Mouse (Mus musculus): ENCODE data around the gene Dapk2. TPM values are rescaled to one million over a fixed set of nuclear protein-coding genes. Genes with fewer than 3 reads are reported as not detected.

Dapk2 gene
- total RNA-seq, 2 experiments from 2014 or later = 0.87 to 0.94 TPM

GRCm38 (mm10) chr9:66183023-66183422 lies 25.0 kb downstream of the Dapk2 start:
- no peak for DNase-seq (ENCODE audit: low spot score in 2 of 2)

- DNase-seq (ENCODE audit: low spot score in 2 of 2) = no peak
Measured at GRCm38 (mm10) chr9:66184572-66184971, 26.5 kb downstream of the Dapk2 start.

- DNase-seq (ENCODE audit: low spot score in 2 of 2) = no peak
Measured at GRCm38 (mm10) chr9:66186426-66186825, 28.4 kb downstream of the Dapk2 start.

- no peak for DNase-seq (ENCODE audit: low spot score in 2 of 2)
Measured at GRCm38 (mm10) chr9:66189026-66189425, 31.0 kb downstream of the Dapk2 start.

GRCm38 (mm10) chr9:66194003-66194402 lies 36.0 kb downstream of the Dapk2 start:
- no peak for DNase-seq (ENCODE audit: low spot score in 2 of 2)

GRCm38 (mm10) chr9:66196561-66196960 lies 38.5 kb downstream of the Dapk2 start:
- no peak for DNase-seq (ENCODE audit: low spot score in 2 of 2)

GRCm38 (mm10) chr9:66198533-66198932 lies 40.5 kb downstream of the Dapk2 start:
- DNase-seq (ENCODE audit: low spot score in 2 of 2) = no peak

- DNase-seq (ENCODE audit: low spot score in 2 of 2) = no peak
Measured at GRCm38 (mm10) chr9:66199657-66200410, 41.8 kb downstream of the Dapk2 start.

GRCm38 (mm10) chr9:66200411-66200789 lies 42.4 kb downstream of the Dapk2 start:
- DNase-seq (ENCODE audit: low spot score in 2 of 2) = no peak

GRCm38 (mm10) chr9:66201665-66202064 lies 43.6 kb downstream of the Dapk2 start:
- DNase-seq (ENCODE audit: low spot score in 2 of 2) = no peak

GRCm38 (mm10) chr9:66202463-66202862 lies 44.4 kb downstream of the Dapk2 start:
- DNase-seq (ENCODE audit: low spot score in 2 of 2) = no peak

- peak; percentile 37 to 56 for DNase-seq (ENCODE audit: low spot score in 2 of 2)
Measured at GRCm38 (mm10) chr9:66205702-66206101, 47.7 kb downstream of the Dapk2 start.

- DNase-seq (ENCODE audit: low spot score in 2 of 2) = no peak
Measured at GRCm38 (mm10) chr9:66206825-66207224, 48.8 kb downstream of the Dapk2 start.

- DNase-seq (ENCODE audit: low spot score in 2 of 2) = no peak
Measured at GRCm38 (mm10) chr9:66211420-66211819, 53.4 kb downstream of the Dapk2 start.

GRCm38 (mm10) chr9:66212088-66212487 lies 54.1 kb downstream of the Dapk2 start:
- DNase-seq (ENCODE audit: low spot score in 2 of 2) = no peak

- DNase-seq (ENCODE audit: low spot score in 2 of 2) = no peak
Measured at GRCm38 (mm10) chr9:66212802-66213201, 54.8 kb downstream of the Dapk2 start.

GRCm38 (mm10) chr9:66213386-66214032 lies 55.5 kb downstream of the Dapk2 start:
- DNase-seq (ENCODE audit: low spot score in 2 of 2) = no peak

GRCm38 (mm10) chr9:66215551-66215950 lies 57.5 kb downstream of the Dapk2 start:
- DNase-seq (ENCODE audit: low spot score in 2 of 2) = no peak

- no peak for DNase-seq (ENCODE audit: low spot score in 2 of 2)
Measured at GRCm38 (mm10) chr9:66217970-66218369, 59.9 kb downstream of the Dapk2 start.

- DNase-seq (ENCODE audit: low spot score in 2 of 2) = no peak
Measured at GRCm38 (mm10) chr9:66218917-66219725, 61.1 kb downstream of the Dapk2 start.

GRCm38 (mm10) chr9:66223872-66224271 lies 65.8 kb downstream of the Dapk2 start:
- DNase-seq (ENCODE audit: low spot score in 2 of 2) = no peak

Measured in layer of hippocampus, postnatal 10 days (tissue).